Mouse (Mus musculus): ENCODE results near the gene Olfr1256. TPM values are rescaled to one million over a fixed set of nuclear protein-coding genes. Genes with fewer than 3 reads are reported as not detected.

Olfr1256 gene
- not detected in 2 replicates for polyA plus RNA-seq (2016; fragmentation: Nextera tagmentation; extraction: Ambion mirVana)

- Histone ChIP-seq H3K4me3 (no peak within 1 kb of the TSS), H3K9me3 (replicated peaks) (no peaks in the 10 kb centered on the region; the same call in 1 of the 2 replicates)
- ATAC-seq, result no peak
These were observed at the start of gene Olfr1256 for GRCm38 (mm10) chr2:89841455-89841854. Olfr1256 (minus strand) TSS chr2:89841555.

GRCm38 (mm10) chr2:89878137-89878536 is 36.8 kb upstream of the Olfr1256 start, which contains the start of gene Olfr1257:
Olfr1257 (plus strand) TSS chr2:89878437.
- 66% methylated on average over 1 of the region's 1 CpGs for WGBS (ENCODE audit: insufficient replicate concordance)
- Histone ChIP-seq H3K9me3 (replicated peaks) (no peaks in the 10 kb centered on the region), H3K4me2 (no peak within 1 kb of the TSS), H3K4me1 (no peaks in the 10 kb centered on the region), H3K4me3 (no peak within 1 kb of the TSS), H3K36me3 (no peaks in the 10 kb centered on the region), H3K27me3 (replicated peaks) (no peaks in the 10 kb centered on the region), H3K27ac (no peak within 1 kb of the TSS), H3K9ac (no peak within 1 kb of the TSS)
- ATAC-seq, result no peak

More at GRCm38 (mm10) chr2:89841455-89841854, at the start of gene Olfr1256:
- no peaks in the 10 kb centered on the region for H3K27me3 ChIP-seq (replicated peaks)
- no peaks in the 10 kb centered on the region for H3K36me3 ChIP-seq
- H3K4me1 ChIP-seq, result no peaks in the 10 kb centered on the region
- no peak within 1 kb of the TSS for H3K4me2 ChIP-seq
- 28% methylated on average over 2 of the region's 2 CpGs for WGBS (ENCODE audit: insufficient replicate concordance)
- H3K9ac ChIP-seq, result no peak within 1 kb of the TSS
- H3K27ac ChIP-seq, result no peak within 1 kb of the TSS

- no peaks in the 10 kb centered on the region for H3K27me3 ChIP-seq (replicated peaks)
- ATAC-seq, result no peak
- no peaks in the 10 kb centered on the region for H3K36me3 ChIP-seq
- 70% methylated on average over 1 of the region's 1 CpGs for WGBS (ENCODE audit: insufficient replicate concordance)
- no peak overlapping the region for H3K4me3 ChIP-seq
- H3K9me3 ChIP-seq (replicated peaks), result no peaks in the 10 kb centered on the region; the same call in 1 of the 2 replicates
- no peaks in the 10 kb centered on the region for H3K4me1 ChIP-seq
- no peak overlapping the region for H3K27ac ChIP-seq
- H3K9ac ChIP-seq, result no peak overlapping the region
- H3K4me2 ChIP-seq, result no peak overlapping the region
These were observed 7.9 kb upstream of the Olfr1256 start for GRCm38 (mm10) chr2:89849230-89849629.

- no peak within 1 kb of the TSS for H3K27ac ChIP-seq
- no peaks in the 10 kb centered on the region for H3K4me1 ChIP-seq
- no peak within 1 kb of the TSS for H3K4me3 ChIP-seq
- no peaks in the 10 kb centered on the region for H3K36me3 ChIP-seq
- whole genome bisulfite sequencing (ENCODE audit: insufficient replicate concordance), result 70% methylated on average over 5 of the region's 5 CpGs
- H3K4me2 ChIP-seq, result no peak within 1 kb of the TSS
- no peaks in the 10 kb centered on the region for H3K27me3 ChIP-seq (replicated peaks)
- no peaks in the 10 kb centered on the region; the same call in 1 of the 2 replicates for H3K9me3 ChIP-seq (replicated peaks)
- no peak for ATAC-seq
- no peak within 1 kb of the TSS for H3K9ac ChIP-seq
These were observed 6.8 kb upstream of the Olfr1256 start, which contains the start of gene Olfr48 for GRCm38 (mm10) chr2:89848105-89848504. Olfr48 (minus strand) TSS chr2:89848205.

- Histone ChIP-seq H3K9ac (no peak overlapping the region), H3K27ac (no peak overlapping the region), H3K9me3 (replicated peaks) (no peaks in the 10 kb centered on the region), H3K4me3 (no peak overlapping the region), H3K27me3 (replicated peaks) (no peaks in the 10 kb centered on the region), H3K4me1 (no peaks in the 10 kb centered on the region), H3K4me2 (no peak overlapping the region), H3K36me3 (no peaks in the 10 kb centered on the region)
- 59% methylated on average over 1 of the region's 1 CpGs for WGBS (ENCODE audit: insufficient replicate concordance)
- ATAC-seq, result no peak
These were observed 21.1 kb downstream of the Olfr1256 start for GRCm38 (mm10) chr2:89820216-89820615.

- no peaks in the 10 kb centered on the region for H3K4me1 ChIP-seq
- no peaks in the 10 kb centered on the region for H3K27me3 ChIP-seq (replicated peaks)
- H3K27ac ChIP-seq, result no peak within 1 kb of the TSS
- WGBS (ENCODE audit: insufficient replicate concordance), result 66% methylated on average over 3 of the region's 3 CpGs
- no peak within 1 kb of the TSS for H3K4me2 ChIP-seq
- no peak within 1 kb of the TSS for H3K9ac ChIP-seq
- no peaks in the 10 kb centered on the region for H3K36me3 ChIP-seq
- no peaks in the 10 kb centered on the region for H3K9me3 ChIP-seq (replicated peaks)
- no peak for ATAC-seq
- H3K4me3 ChIP-seq, result no peak within 1 kb of the TSS
These were observed 29.6 kb downstream of the Olfr1256 start, which contains the start of gene Olfr1255 for GRCm38 (mm10) chr2:89811751-89812150. Olfr1255 (plus strand) TSS chr2:89812051.

GRCm38 (mm10) chr2:89810751-89811150 is 30.6 kb downstream of the Olfr1256 start:
- Histone ChIP-seq H3K9me3 (replicated peaks) (no peaks in the 10 kb centered on the region), H3K4me2 (no peak overlapping the region), H3K4me3 (no peak overlapping the region), H3K36me3 (no peaks in the 10 kb centered on the region), H3K4me1 (no peaks in the 10 kb centered on the region), H3K27ac (no peak overlapping the region), H3K9ac (no peak overlapping the region), H3K27me3 (replicated peaks) (no peaks in the 10 kb centered on the region)
- no peak for ATAC-seq
- 51% methylated on average over 2 of the region's 2 CpGs for WGBS (ENCODE audit: insufficient replicate concordance)

- Histone ChIP-seq H3K9me3 (replicated peaks) (0 out of 2 replicates have a peak, but pooled peaks cover 6% of the 10 kb centered on the region), H3K27ac (no peak overlapping the region), H3K4me2 (no peak overlapping the region), H3K4me1 (no peaks in the 10 kb centered on the region), H3K27me3 (replicated peaks) (no peaks in the 10 kb centered on the region), H3K4me3 (no peak overlapping the region), H3K9ac (no peak overlapping the region), H3K36me3 (no peaks in the 10 kb centered on the region)
- ATAC-seq, result no peak
- 81% methylated on average over 3 of the region's 3 CpGs for WGBS (ENCODE audit: insufficient replicate concordance)
These were observed 41.8 kb downstream of the Olfr1256 start for GRCm38 (mm10) chr2:89799583-89799982.

- H3K9me3 ChIP-seq (replicated peaks), result 0 out of 2 replicates have a peak, but pooled peaks cover 6% of the 10 kb centered on the region
- H3K27ac ChIP-seq, result no peak within 1 kb of the TSS
- H3K4me2 ChIP-seq, result no peak within 1 kb of the TSS
- ATAC-seq, result no peak
- no peaks in the 10 kb centered on the region for H3K36me3 ChIP-seq
- no peaks in the 10 kb centered on the region for H3K27me3 ChIP-seq (replicated peaks)
- H3K4me3 ChIP-seq, result no peak within 1 kb of the TSS
- H3K4me1 ChIP-seq, result no peaks in the 10 kb centered on the region
- H3K9ac ChIP-seq, result no peak within 1 kb of the TSS
These were observed 47.8 kb downstream of the Olfr1256 start, which contains the start of gene Olfr1254 for GRCm38 (mm10) chr2:89793519-89793918. Olfr1254 (minus strand) TSS chr2:89793619.

Other genes starting within 250 kb of the Olfr1256 start
- not detected in 2 replicates for gene Olfr1246, start 248.4 kb downstream of the Olfr1256 start, polyA plus RNA-seq (2016; fragmentation: Nextera tagmentation; extraction: Ambion mirVana)
- not detected in 2 replicates for gene Olfr1247, start 227.4 kb downstream of the Olfr1256 start, polyA plus RNA-seq (2016; fragmentation: Nextera tagmentation; extraction: Ambion mirVana)
- gene Olfr1248, start 223.3 kb downstream of the Olfr1256 start, polyA plus RNA-seq (2016; fragmentation: Nextera tagmentation; extraction: Ambion mirVana), result not detected in 2 replicates
- not detected in 2 replicates for gene Olfr1249, start 206.6 kb downstream of the Olfr1256 start, polyA plus RNA-seq (2016; fragmentation: Nextera tagmentation; extraction: Ambion mirVana)
- not detected in 2 replicates for gene Olfr1250, start 180.1 kb downstream of the Olfr1256 start, polyA plus RNA-seq (2016; fragmentation: Nextera tagmentation; extraction: Ambion mirVana)
- gene Olfr1251, start 169.6 kb downstream of the Olfr1256 start, polyA plus RNA-seq (2016; fragmentation: Nextera tagmentation; extraction: Ambion mirVana), result not detected in 2 replicates
- not detected in 2 replicates for gene Olfr1252, start 116.5 kb downstream of the Olfr1256 start, polyA plus RNA-seq (2016; fragmentation: Nextera tagmentation; extraction: Ambion mirVana)
- not detected in 2 replicates for gene Olfr1253, start 84.5 kb downstream of the Olfr1256 start, polyA plus RNA-seq (2016; fragmentation: Nextera tagmentation; extraction: Ambion mirVana)
- not detected in 2 replicates for gene Olfr1254, start 47.9 kb downstream of the Olfr1256 start, polyA plus RNA-seq (2016; fragmentation: Nextera tagmentation; extraction: Ambion mirVana)
- not detected in 2 replicates for gene Olfr1255, start 29.5 kb downstream of the Olfr1256 start, polyA plus RNA-seq (2016; fragmentation: Nextera tagmentation; extraction: Ambion mirVana)
- not detected in 2 replicates for gene Olfr48, start 6.7 kb upstream of the Olfr1256 start, polyA plus RNA-seq (2016; fragmentation: Nextera tagmentation; extraction: Ambion mirVana)
- gene Olfr1257, start 36.9 kb upstream of the Olfr1256 start, polyA plus RNA-seq (2016; fragmentation: Nextera tagmentation; extraction: Ambion mirVana), result not detected in 2 replicates
- gene Olfr1258, start 85.8 kb upstream of the Olfr1256 start, polyA plus RNA-seq (2016; fragmentation: Nextera tagmentation; extraction: Ambion mirVana), result not detected in 2 replicates
- gene Olfr1259, start 107.1 kb upstream of the Olfr1256 start, polyA plus RNA-seq (2016; fragmentation: Nextera tagmentation; extraction: Ambion mirVana), result not detected in 2 replicates
- gene Olfr1260, start 132.8 kb upstream of the Olfr1256 start, polyA plus RNA-seq (2016; fragmentation: Nextera tagmentation; extraction: Ambion mirVana), result not detected in 2 replicates
- gene Olfr1261, start 149.7 kb upstream of the Olfr1256 start, polyA plus RNA-seq (2016; fragmentation: Nextera tagmentation; extraction: Ambion mirVana), result not detected in 2 replicates
- gene Olfr1262, start 158.6 kb upstream of the Olfr1256 start, polyA plus RNA-seq (2016; fragmentation: Nextera tagmentation; extraction: Ambion mirVana), result not detected in 2 replicates
- gene Olfr1263, start 170.6 kb upstream of the Olfr1256 start, polyA plus RNA-seq (2016; fragmentation: Nextera tagmentation; extraction: Ambion mirVana), result not detected in 2 replicates
- gene Olfr1264, start 184.0 kb upstream of the Olfr1256 start, polyA plus RNA-seq (2016; fragmentation: Nextera tagmentation; extraction: Ambion mirVana), result not detected in 2 replicates
- not detected in 2 replicates for gene Olfr1265, start 193.8 kb upstream of the Olfr1256 start, polyA plus RNA-seq (2016; fragmentation: Nextera tagmentation; extraction: Ambion mirVana)
- gene Olfr140, start 222.0 kb upstream of the Olfr1256 start, polyA plus RNA-seq (2016; fragmentation: Nextera tagmentation; extraction: Ambion mirVana), result not detected in 2 replicates

Data from liver, embryonic 12.5 days (tissue).